ENCODE assay signal across 8 mouse cellular contexts in genomic region chr7:101347767-101348270, GRCm38 (mm10). TPM values are rescaled to one million over a fixed set of nuclear protein-coding genes. Genes with fewer than 3 reads are reported as not detected.
DNase-seq lines count a peak whose midpoint lies in the region; ATAC-seq and TF ChIP-seq lines count a peak whose summit lies in the region.

Gene Arap1, plus strand, starts transcription at chr7:101348067.

- peaks cover 8% of the 10 kb centered on the region for H3K79me2 ChIP-seq in MEL (ENCODE audit: control insufficient read depth, insufficient read depth, low read length, poor library complexity)

- 0 out of 2 replicates have a peak within 1 kb of the TSS, but pooled peaks have one; percentile 17 for H3K27ac ChIP-seq in MEL (ENCODE audit: control insufficient read depth, low read depth, low read length)
- H3K27ac ChIP-seq in forebrain, embryonic 15.5 days (replicated peaks): no peak within 1 kb of the TSS

- peak; percentile 74 to 83 for TF ChIP-seq POLR2A in MEL (IDR thresholded peaks at IDR 0.05; ENCODE audit: control insufficient read depth in 1 of 2, insufficient read depth in 1 of 2, low read depth in 1 of 2, low read length in 2 of 2, poor library complexity in 1 of 2)

- H3K36me3 ChIP-seq in MEL (ENCODE audit: control insufficient read depth in 1 of 2, insufficient read depth in 2 of 2, low read length in 2 of 2): no peaks in the 10 kb centered on the region; a peak in 1 of 4 replicates
- no peaks in the 10 kb centered on the region for H3K36me3 ChIP-seq in forebrain, embryonic 15.5 days

- no peak for TF ChIP-seq EP300 in MEL (IDR thresholded peaks at IDR 0.05; ENCODE audit: low read depth in 1 of 2, low read length in 2 of 2)

- H3K4me2 ChIP-seq in forebrain, embryonic 15.5 days (replicated peaks): peak within 1 kb of the TSS; percentile 98

- WGBS in forebrain, embryonic 15.5 days: under 1% methylated on average over 31 of the region's 35 CpGs

- ATAC-seq in forebrain, embryonic 15.5 days (replicated peaks): peak; percentile 64
- ATAC-seq in hematopoietic stem cell, adult 5-6 weeks (replicated peaks in 1 of 2; ENCODE audit: insufficient read depth in 1 of 2, low FRiP score in 2 of 2, low TSS enrichment in 1 of 2, low read depth in 1 of 2, poor library complexity in 2 of 2, severe bottlenecking in 2 of 2): peak; percentile 53 to 69

- no peaks in the 10 kb centered on the region for H3K27me3 ChIP-seq in MEL (ENCODE audit: control insufficient read depth in 1 of 2, insufficient read depth in 2 of 2, low read length in 2 of 2)
- peaks cover 14% of the 10 kb centered on the region; the same call in 1 of the 2 replicates for H3K27me3 ChIP-seq in forebrain, embryonic 15.5 days

- peak within 1 kb of the TSS; percentile 53 to 82 for H3K4me3 ChIP-seq in MEL (ENCODE audit: control insufficient read depth in 1 of 2, insufficient read depth in 1 of 2, low read depth in 2 of 2, low read length in 2 of 2)
- H3K4me3 ChIP-seq in forebrain, embryonic 15.5 days: peak within 1 kb of the TSS; percentile 56

- peaks cover 2 to 9% of the 10 kb centered on the region in 2 experiments; a peak in 2 of 4 replicates for H3K4me1 ChIP-seq in MEL (ENCODE audit: control insufficient read depth in 1 of 2, insufficient read depth in 2 of 2, low read length in 2 of 2)
- peaks cover 15% of the 10 kb centered on the region for H3K4me1 ChIP-seq in forebrain, embryonic 15.5 days

- DNase-seq in MEL (ENCODE audit: low read depth, low spot score): peak; percentile 85
- peak; percentile 77 to 88 for DNase-seq in adrenal gland, postnatal 36 days
- DNase-seq in layer of hippocampus, postnatal 10 days (ENCODE audit: low spot score in 2 of 2): peak; percentile 20 to 52
- DNase-seq in lung, postnatal 14 days: peak; percentile 72
- peak; percentile 60 for DNase-seq in retina, embryonic 14.5 days (ENCODE audit: low spot score)
- DNase-seq in cerebellum, postnatal 36 days: no peak

- no peak for TF ChIP-seq RAD21 in MEL (IDR thresholded peaks at IDR 0.05; ENCODE audit: low read depth, low read length)

- no peaks in the 10 kb centered on the region for H3K9me3 ChIP-seq in MEL (replicated peaks; ENCODE audit: insufficient read depth, low read length)
- H3K9me3 ChIP-seq in forebrain, embryonic 15.5 days: no peaks in the 10 kb centered on the region

- no peak for TF ChIP-seq CTCF in MEL (IDR thresholded peaks at IDR 0.05 in 2 of 3, conservative IDR thresholded peaks at IDR 0.05 in 1 of 3; ENCODE audit: control insufficient read depth in 1 of 3, insufficient read depth in 1 of 3, low read depth in 2 of 3, low read length in 3 of 3, poor library complexity in 1 of 3, severe bottlenecking in 1 of 3)

- peak within 1 kb of the TSS; percentile 84 for H3K9ac ChIP-seq in MEL (ENCODE audit: control insufficient read depth, low read depth, low read length, poor library complexity, severe bottlenecking)
- H3K9ac ChIP-seq in forebrain, embryonic 15.5 days (replicated peaks): peak within 1 kb of the TSS; percentile 53

TF ChIP-seq in MEL, 35 proteins besides CTCF, POLR2A, EP300 and RAD21:
- TF ChIP-seq MXI1 (IDR thresholded peaks at IDR 0.05; ENCODE audit: low read depth, low read length): peak; percentile 94
- TF ChIP-seq TBP (IDR thresholded peaks at IDR 0.05; ENCODE audit: low read depth, low read length): 0 out of 2 replicates have a peak, but pooled peaks have one; percentile 14
- TF ChIP-seq JUND (IDR thresholded peaks at IDR 0.05; ENCODE audit: low read depth, low read length): no peak
- no peak for TF ChIP-seq MYC (IDR thresholded peaks at IDR 0.05; ENCODE audit: low read depth, low read length)
- TF ChIP-seq NELFE (IDR thresholded peaks at IDR 0.05; ENCODE audit: low read depth, low read length): peak; percentile 62; the same call in 1 of the 2 replicates
- TF ChIP-seq USF2 (IDR thresholded peaks at IDR 0.05; ENCODE audit: borderline replicate concordance in 1 of 2, insufficient read depth in 1 of 2, low read depth in 1 of 2, low read length in 2 of 2): peak in 1 of 2 experiments; percentile 82; a peak in 3 of 4 replicates
- TF ChIP-seq HCFC1 (IDR thresholded peaks at IDR 0.05; ENCODE audit: low read depth, low read length): peak; percentile 31; the same call in 1 of the 2 replicates
- TF ChIP-seq USF1 (IDR thresholded peaks at IDR 0.05; ENCODE audit: low read depth, low read length): peak; percentile 97
- TF ChIP-seq ETS1 (IDR thresholded peaks at IDR 0.05; ENCODE audit: low read depth, low read length): no peak
- peak; percentile 42; the same call in 1 of the 2 replicates for TF ChIP-seq MAZ (IDR thresholded peaks at IDR 0.05; ENCODE audit: low read depth, low read length)
- peak; percentile 90 for TF ChIP-seq MAX (IDR thresholded peaks at IDR 0.05; ENCODE audit: low read length)
- peak; percentile 80 for TF ChIP-seq SIN3A (IDR thresholded peaks at IDR 0.05; ENCODE audit: low read length)
- peak; percentile 73 for TF ChIP-seq ELF1 (IDR thresholded peaks at IDR 0.05; ENCODE audit: low read depth, low read length)
TF ChIP-seq in MEL: peak in this region for 10.

RNA-seq across cellular contexts. Expression of gene Arap1, which starts in this region (rescaled TPM):
- 13.6 and 14.6 TPM in 2 replicates for total RNA-seq in MEL (2012; rRNA removed)
- 10 to 100 TPM in 1 of 2 experiments, not detected in 1; 27.1 TPM for polyA plus RNA-seq in MEL (2012; ENCODE audit: insufficient read depth in 1 of 2, insufficient read length in 2 of 2, low read depth in 1 of 2, low replicate concordance in 2 of 2, missing spikeins in 1 of 2)
- 10 to 100 TPM; 30.0 to 35.4 TPM for total RNA-seq in adrenal gland, postnatal 36 days (2021)
- 6.0 and 7.0 TPM in 2 replicates for polyA plus RNA-seq in forebrain, embryonic 15.5 days (2015; fragmentation: Nextera tagmentation; extraction: Ambion mirVana)
- 117 and 135 TPM in 2 replicates for total RNA-seq in hematopoietic stem cell, adult 5-6 weeks (2017)
- total RNA-seq in layer of hippocampus, postnatal 10 days (2021): 10 to 100 TPM; 19.1 to 24.0 TPM

Comparison
In these comparisons a context has a peak if more than half of its experiments do, and no peak if none do; other contexts are left out.
1. DNase-seq: peak in MEL (single experiment), adrenal gland, postnatal 36 days (2 of 2), layer of hippocampus, postnatal 10 days (2 of 2), lung, postnatal 14 days (single experiment) and retina, embryonic 14.5 days (single experiment); none in cerebellum, postnatal 36 days (0 of 2).